Mouse (Mus musculus) brown adipose tissue, adult 24 weeks (tissue): ENCODE data around the gene Bag3. TPM values are rescaled to one million over a fixed set of nuclear protein-coding genes. Genes with fewer than 3 reads are reported as not detected.

Experiments
- H3K27ac ChIP-seq: fragments of 200-500 bp; replicated peaks from 2 replicates; pipeline ENCODE4 v1.5.1; 2012; ENCODE audit warnings: low read depth, mild to moderate bottlenecking, low read length
- H3K4me1 ChIP-seq: fragments of 200-500 bp; 2 replicates; pipeline ENCODE4 v1.6.1; 2012; ENCODE audit warnings: low read length, mixed read lengths; ENCODE audit not compliant: control insufficient read depth, insufficient read depth, insufficient read length
- H3K4me3 ChIP-seq: fragments of 200-500 bp; 2 replicates; pipeline ENCODE4 v1.5.1; 2012; ENCODE audit warnings: low read depth, mild to moderate bottlenecking, low read length, moderate library complexity; ENCODE audit not compliant: insufficient read depth
- polyA plus RNA-seq: library from polyadenylated mRNA; stranded (reverse); fragments of >200 nt; gene quantifications from 2 replicates; pipeline ENCODE4 v1.2.4, GENCODE M21; 2012; ENCODE audit not compliant: missing spikeins, insufficient read depth, insufficient read length

Gene Bag3
- polyA plus RNA-seq, 1 experiment: 29.2 TPM

- no peak overlapping the region for H3K4me3 ChIP-seq
- H3K27ac ChIP-seq: peak overlapping the region; percentile 63
- peaks cover 40% of the 10 kb centered on the region for H3K4me1 ChIP-seq
These were observed 5.7 kb downstream of the Bag3 start for GRCm38 (mm10) chr7:128529126-128529525.

- Histone ChIP-seq H3K4me1 (peaks cover 42% of the 10 kb centered on the region), H3K4me3 (no peak overlapping the region), H3K27ac (peak overlapping the region; percentile 63)
These were observed 6.2 kb downstream of the Bag3 start for GRCm38 (mm10) chr7:128529574-128530051.

- peak overlapping the region; percentile 82 for H3K27ac ChIP-seq
- H3K4me1 ChIP-seq: peaks cover 55% of the 10 kb centered on the region
- peak overlapping the region; percentile 22 for H3K4me3 ChIP-seq
These were observed 7.6 kb downstream of the Bag3 start for GRCm38 (mm10) chr7:128531031-128531430.

GRCm38 (mm10) chr7:128531929-128532328, 8.5 kb downstream of the Bag3 start:
- H3K27ac ChIP-seq: peak overlapping the region; percentile 65
- H3K4me3 ChIP-seq: no peak overlapping the region
- H3K4me1 ChIP-seq: peaks cover 60% of the 10 kb centered on the region

- peaks cover 61% of the 10 kb centered on the region for H3K4me1 ChIP-seq
- no peak overlapping the region for H3K4me3 ChIP-seq
These were observed 9.2 kb downstream of the Bag3 start for GRCm38 (mm10) chr7:128532441-128533166.

GRCm38 (mm10) chr7:128534984-128535491, 11.6 kb downstream of the Bag3 start:
- H3K27ac ChIP-seq: peak overlapping the region; percentile 2; the same call in 1 of the 2 replicates
- peaks cover 72% of the 10 kb centered on the region for H3K4me1 ChIP-seq
- no peak overlapping the region for H3K4me3 ChIP-seq

More at GRCm38 (mm10) chr7:128532441-128533166, 9.2 kb downstream of the Bag3 start:
- peak overlapping the region; percentile 49 for H3K27ac ChIP-seq

- no peak overlapping the region for H3K27ac ChIP-seq
- no peak overlapping the region for H3K4me3 ChIP-seq
- peaks cover 68% of the 10 kb centered on the region for H3K4me1 ChIP-seq
These were observed 12.7 kb downstream of the Bag3 start for GRCm38 (mm10) chr7:128536074-128536473.

GRCm38 (mm10) chr7:128537676-128538075, 14.3 kb downstream of the Bag3 start:
- H3K27ac ChIP-seq: peak overlapping the region; percentile 95
- H3K4me3 ChIP-seq: no peak overlapping the region
- peaks cover 72% of the 10 kb centered on the region for H3K4me1 ChIP-seq

- H3K27ac ChIP-seq: peak overlapping the region; percentile 95
- peaks cover 72% of the 10 kb centered on the region for H3K4me1 ChIP-seq
These were observed 14.8 kb downstream of the Bag3 start for GRCm38 (mm10) chr7:128538196-128538595.

GRCm38 (mm10) chr7:128538769-128539168, 15.4 kb downstream of the Bag3 start:
- Histone ChIP-seq H3K4me3 (no peak overlapping the region), H3K27ac (peak overlapping the region; percentile 95), H3K4me1 (peaks cover 69% of the 10 kb centered on the region)

More at GRCm38 (mm10) chr7:128538196-128538595, 14.8 kb downstream of the Bag3 start:
- no peak overlapping the region for H3K4me3 ChIP-seq

GRCm38 (mm10) chr7:128540111-128540510, 16.7 kb downstream of the Bag3 start:
- Histone ChIP-seq H3K27ac (peak overlapping the region; percentile 95), H3K4me3 (no peak overlapping the region), H3K4me1 (peaks cover 65% of the 10 kb centered on the region)

GRCm38 (mm10) chr7:128540734-128541133, 17.3 kb downstream of the Bag3 start:
- Histone ChIP-seq H3K4me1 (peaks cover 59% of the 10 kb centered on the region), H3K27ac (peak overlapping the region; percentile 95)

GRCm38 (mm10) chr7:128541186-128541585, 17.8 kb downstream of the Bag3 start:
- Histone ChIP-seq H3K27ac (peak overlapping the region; percentile 95), H3K4me3 (0 out of 2 replicates have a peak overlapping the region, but pooled peaks have one; percentile 4), H3K4me1 (peaks cover 57% of the 10 kb centered on the region)

More at GRCm38 (mm10) chr7:128540734-128541133, 17.3 kb downstream of the Bag3 start:
- 0 out of 2 replicates have a peak overlapping the region, but pooled peaks have one; percentile 4 for H3K4me3 ChIP-seq

GRCm38 (mm10) chr7:128541771-128542170, 18.4 kb downstream of the Bag3 start:
- H3K27ac ChIP-seq: peak overlapping the region; percentile 95
- H3K4me3 ChIP-seq: no peak overlapping the region
- H3K4me1 ChIP-seq: peaks cover 52% of the 10 kb centered on the region

- Histone ChIP-seq H3K27ac (peak overlapping the region; percentile 1; the same call in 1 of the 2 replicates), H3K4me1 (peaks cover 48% of the 10 kb centered on the region), H3K4me3 (no peak overlapping the region)
These were observed 19.1 kb downstream of the Bag3 start for GRCm38 (mm10) chr7:128542488-128542887.
